Mouse (Mus musculus): ENCODE measurements around the gene Pgls.

Pgls gene

DNA sequence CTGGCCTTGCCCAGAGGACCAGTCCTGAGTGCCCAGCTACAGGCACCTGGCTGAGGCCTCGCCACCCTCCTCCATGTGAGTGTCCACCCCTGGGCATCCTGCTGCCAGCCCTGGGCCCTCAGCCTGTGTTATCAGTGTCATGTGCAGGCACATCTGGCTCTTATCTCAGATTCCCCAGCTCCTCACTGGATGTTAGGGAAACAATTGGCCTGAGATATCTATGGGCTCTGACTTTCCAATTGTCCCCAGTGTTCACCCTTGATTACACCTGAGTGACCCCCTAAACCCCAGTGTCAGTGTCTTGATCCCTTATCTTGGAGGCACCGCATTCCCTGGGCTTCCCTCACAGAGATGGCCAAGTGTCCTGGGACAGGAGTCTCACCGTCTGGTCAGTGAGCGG is 47.3 kb downstream of the Pgls start:
- no peak for DNase-seq

DNA sequence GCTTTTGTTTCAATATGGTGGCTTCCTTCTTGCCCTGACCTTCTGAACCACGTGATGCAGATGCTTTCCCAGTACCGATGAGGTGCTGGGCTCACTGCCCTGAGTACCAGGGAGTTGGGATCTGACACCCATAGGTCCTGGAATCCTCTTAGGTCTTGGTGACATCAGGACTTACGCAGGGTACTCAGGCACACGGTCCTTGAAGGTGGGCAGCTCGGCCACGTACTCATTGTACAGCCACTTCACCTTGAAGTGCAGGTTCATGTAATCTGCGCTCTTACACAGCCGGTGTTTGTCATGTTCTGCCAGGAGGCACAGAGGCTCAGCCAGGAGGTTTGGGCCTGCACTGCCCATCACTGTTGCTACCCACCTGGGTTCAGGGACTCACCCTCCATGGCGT is 53.5 kb downstream of the Pgls start:
- DNase-seq: no peak

Data from spleen, adult 18-20 months (tissue).